Mouse (Mus musculus) urinary bladder, postnatal 10 days (tissue): ENCODE results near the gene Pced1b.
"Not testable (repeated sequence)": the region's sequence is repeated elsewhere in the genome, so short reads cannot be mapped to it uniquely, and the experiment has no call there.

ENCODE experiments used
- DNase-seq: peaks from one replicate; pipeline ENCODE4 v3.0.0; 2022; ENCODE audit warnings: low spot score

The Pced1b gene

GRCm38 (mm10) chr15:97342336-97342735, 95.4 kb downstream of the Pced1b start:
- no peak for DNase-seq

GRCm38 (mm10) chr15:97342945-97343344, 96.0 kb downstream of the Pced1b start:
- DNase-seq = no peak

- DNase-seq = no peak
Measured at GRCm38 (mm10) chr15:97343921-97344320, 97.0 kb downstream of the Pced1b start.

- no peak for DNase-seq
Measured at GRCm38 (mm10) chr15:97345110-97345509, 98.2 kb downstream of the Pced1b start.

GRCm38 (mm10) chr15:97345917-97346316, 99.0 kb downstream of the Pced1b start:
- no peak for DNase-seq

GRCm38 (mm10) chr15:97346413-97346812, 99.5 kb downstream of the Pced1b start:
- DNase-seq = no peak

- DNase-seq = no peak
Measured at GRCm38 (mm10) chr15:97346897-97347296, 100.0 kb downstream of the Pced1b start.

GRCm38 (mm10) chr15:97348566-97349315, 101.8 kb downstream of the Pced1b start:
- no peak for DNase-seq

GRCm38 (mm10) chr15:97350528-97350927, 103.6 kb downstream of the Pced1b start:
- DNase-seq = no peak

GRCm38 (mm10) chr15:97351016-97351415, 104.1 kb downstream of the Pced1b start:
- no peak for DNase-seq

GRCm38 (mm10) chr15:97351681-97352080, 104.8 kb downstream of the Pced1b start:
- DNase-seq = no peak

GRCm38 (mm10) chr15:97355676-97356303, 108.9 kb downstream of the Pced1b start:
- no peak for DNase-seq

- no peak for DNase-seq
Measured at GRCm38 (mm10) chr15:97357016-97357415, 110.1 kb downstream of the Pced1b start.

- no peak for DNase-seq
Measured at GRCm38 (mm10) chr15:97360842-97361770, 114.2 kb downstream of the Pced1b start.

GRCm38 (mm10) chr15:97361771-97362171, 114.9 kb downstream of the Pced1b start:
- DNase-seq = no peak

GRCm38 (mm10) chr15:97364271-97364670, 117.4 kb downstream of the Pced1b start:
- not testable (repeated sequence) for DNase-seq

- DNase-seq = no peak
Measured at GRCm38 (mm10) chr15:97364968-97365367, 118.1 kb downstream of the Pced1b start.

GRCm38 (mm10) chr15:97368035-97368608, 121.2 kb downstream of the Pced1b start:
- DNase-seq = no peak

GRCm38 (mm10) chr15:97368631-97369030, 121.7 kb downstream of the Pced1b start:
- no peak for DNase-seq

- no peak for DNase-seq
Measured at GRCm38 (mm10) chr15:97369144-97369543, 122.2 kb downstream of the Pced1b start.

- no peak for DNase-seq
Measured at GRCm38 (mm10) chr15:97370880-97371279, 124.0 kb downstream of the Pced1b start.

GRCm38 (mm10) chr15:97372043-97372442, 125.1 kb downstream of the Pced1b start:
- DNase-seq = not testable (repeated sequence)
